Mouse (Mus musculus) neural tube, embryonic 10.5 days (tissue): ENCODE measurements around the gene Kmo.

Source experiments
- DNase-seq: peaks from one replicate; pipeline ENCODE4 v3.0.0-alpha.2; 2017; ENCODE audit warnings: low spot score; ENCODE audit errors: extremely low spot score

The Kmo gene

GRCm38 (mm10) chr1:175619814-175620431 is at the start of gene Kmo:
TSS of gene Kmo (plus strand) at chr1:175620381.
- DNase-seq, result no peak

GRCm38 (mm10) chr1:175574129-175574528 is 46.1 kb upstream of the Kmo start:
- no peak for DNase-seq

DNA sequence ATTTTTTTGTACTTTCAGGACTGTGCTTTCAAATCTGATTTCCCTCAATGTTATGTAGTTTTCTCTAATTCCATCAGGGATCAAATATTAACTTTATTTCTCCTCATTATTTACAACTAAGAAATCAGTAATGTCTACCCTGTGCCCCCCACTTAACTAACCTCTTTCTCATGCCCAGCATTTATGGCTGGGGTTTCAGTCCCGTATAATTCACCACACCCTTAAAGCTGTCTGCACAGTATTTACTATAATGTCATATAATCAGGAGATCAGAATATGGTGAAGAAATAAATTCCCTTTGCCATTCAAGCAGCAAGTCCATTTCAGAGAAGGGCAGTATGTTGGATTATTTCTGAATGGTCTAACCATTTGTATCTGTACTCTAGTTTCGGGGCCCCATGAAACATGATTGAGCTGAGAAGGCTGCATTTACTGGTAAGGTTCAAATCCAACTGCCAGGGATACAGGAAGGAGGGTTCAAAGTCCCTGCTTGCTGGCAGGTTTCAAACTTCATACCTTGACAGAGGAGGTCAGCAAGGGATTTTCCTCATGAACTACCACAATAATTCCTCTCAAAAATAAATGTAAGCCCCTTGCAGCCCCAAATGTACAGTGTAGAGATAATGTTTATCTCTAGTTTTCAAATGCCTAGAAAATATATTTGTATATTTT is 41.6 kb upstream of the Kmo start:
- no peak for DNase-seq

GRCm38 (mm10) chr1:175579598-175580235 is 40.5 kb upstream of the Kmo start:
- DNase-seq, result no peak

GRCm38 (mm10) chr1:175580346-175580745 is 39.8 kb upstream of the Kmo start:
- DNase-seq, result no peak

- DNase-seq, result no peak
Measured at GRCm38 (mm10) chr1:175582799-175583198, 37.4 kb upstream of the Kmo start.

DNA sequence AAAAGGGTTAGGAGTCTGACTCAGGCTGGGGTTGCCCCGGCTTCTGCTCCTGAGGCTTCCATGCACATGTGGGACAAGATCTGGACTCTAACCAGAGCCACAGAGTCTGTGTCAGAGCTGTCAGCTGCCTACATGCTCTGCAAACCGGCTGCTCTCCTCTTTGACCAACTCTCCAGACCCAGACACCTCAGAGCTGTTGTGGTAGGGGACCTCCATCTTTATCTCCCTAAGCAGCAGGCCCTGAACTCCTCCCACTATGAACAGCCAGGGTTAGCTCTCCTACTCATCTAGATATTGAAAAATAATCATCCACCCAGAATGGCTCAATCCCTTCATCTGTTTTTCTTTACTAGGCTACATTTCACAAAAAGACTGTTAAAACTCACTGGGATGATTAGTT is 34.9 kb upstream of the Kmo start:
- no peak for DNase-seq

DNA sequence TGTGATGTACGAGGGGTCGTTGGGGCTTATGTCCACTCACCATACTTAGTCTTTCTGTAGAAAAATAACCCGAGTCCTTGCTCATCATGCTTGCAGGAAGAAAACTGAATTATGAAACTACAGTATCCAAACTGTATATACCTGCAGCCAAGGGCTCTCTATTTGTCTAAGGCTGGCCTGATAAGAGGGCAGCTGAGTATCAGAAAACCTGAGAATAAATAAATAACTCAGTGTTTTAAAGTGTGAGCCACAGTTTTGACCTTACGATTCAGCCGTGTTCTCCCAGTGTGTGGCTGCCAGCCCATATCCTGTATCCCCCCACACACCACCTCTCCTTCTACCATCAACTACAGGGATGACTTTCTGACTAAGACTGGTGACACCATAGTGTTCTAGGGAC is 33.5 kb upstream of the Kmo start:
- DNase-seq, result no peak

- DNase-seq, result no peak
Measured at GRCm38 (mm10) chr1:175592832-175593231, 27.3 kb upstream of the Kmo start.

GRCm38 (mm10) chr1:175602231-175602630 is 17.9 kb upstream of the Kmo start:
- DNase-seq, result no peak

DNA sequence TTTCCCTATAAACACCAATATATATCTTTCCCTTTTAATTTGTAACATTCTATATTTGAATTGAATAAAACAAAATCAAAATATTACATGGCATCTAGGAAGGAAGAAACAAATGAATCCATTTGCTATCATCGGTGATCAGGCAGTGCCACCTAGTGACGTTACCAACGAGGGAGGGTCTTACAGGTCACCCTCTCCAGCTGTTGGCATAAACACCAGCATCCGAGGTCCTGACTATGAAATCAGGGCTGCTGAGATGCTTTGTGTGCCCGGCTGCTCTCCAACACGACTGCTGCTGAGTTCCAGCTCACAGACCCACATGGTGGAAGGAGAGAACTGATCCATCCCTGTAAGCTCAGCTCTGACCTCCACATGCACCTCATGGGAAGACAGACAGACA is 16.8 kb upstream of the Kmo start:
- peak; percentile 17 for DNase-seq

GRCm38 (mm10) chr1:175607308-175607707 is 12.9 kb upstream of the Kmo start:
- DNase-seq, result no peak

GRCm38 (mm10) chr1:175607838-175608585 is 12.2 kb upstream of the Kmo start:
- DNase-seq, result no peak

GRCm38 (mm10) chr1:175608708-175609107 is 11.5 kb upstream of the Kmo start:
- DNase-seq, result no peak

DNA sequence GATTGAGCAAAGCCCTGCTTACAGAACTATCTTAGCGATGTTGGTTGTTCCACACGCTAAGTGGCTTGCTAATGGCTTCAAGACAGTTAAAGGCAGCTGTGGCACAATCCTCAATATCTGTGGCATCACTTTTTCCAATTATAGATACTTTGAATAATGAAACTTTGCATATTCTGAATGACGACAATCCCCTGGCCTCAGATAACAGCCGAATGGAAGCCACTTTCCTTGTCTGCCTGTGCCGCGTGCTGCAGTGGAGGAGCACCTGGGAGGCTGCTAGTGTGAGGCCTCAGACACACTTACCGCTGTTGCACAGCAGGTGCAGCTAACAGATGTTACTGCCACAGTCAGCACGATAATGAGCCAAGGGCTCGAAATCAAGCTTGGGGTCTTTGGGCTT is 5.2 kb upstream of the Kmo start:
- DNase-seq, result no peak

GRCm38 (mm10) chr1:175623656-175624055 is 3.5 kb downstream of the Kmo start:
- no peak for DNase-seq

DNA sequence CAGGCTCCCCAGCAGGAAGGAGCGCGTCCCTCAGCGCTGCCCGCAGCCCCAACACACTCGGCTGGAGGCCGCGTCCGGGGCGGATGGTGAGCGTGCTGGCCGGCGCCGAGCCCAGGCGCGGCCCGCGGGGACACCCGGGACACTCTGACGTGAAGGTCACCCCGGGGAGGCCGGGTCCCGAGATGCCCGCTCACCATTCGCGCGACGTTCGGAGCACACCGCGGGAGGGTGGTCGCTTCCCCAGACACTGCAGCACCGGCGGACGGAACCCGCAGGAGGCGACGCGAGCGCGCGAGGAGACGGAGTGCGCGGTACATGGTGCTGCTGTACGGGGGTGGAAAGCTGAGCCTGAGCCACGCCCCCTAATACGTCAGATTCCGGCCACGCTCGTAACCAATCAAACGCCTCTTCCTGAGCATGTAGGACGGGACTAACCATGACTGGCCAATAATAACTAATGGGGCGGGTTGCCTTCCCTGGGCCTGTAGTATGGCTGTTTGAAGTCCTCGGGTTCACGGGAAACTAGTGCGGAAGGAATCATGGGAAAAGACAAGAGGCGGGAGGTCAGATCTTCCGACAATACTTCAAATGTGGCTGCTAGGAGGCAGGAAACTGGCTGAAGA is 5.2 kb downstream of the Kmo start, which contains the start of gene Fh1:
Fh1 (minus strand) TSS at position 379 of the 623 bp plus-strand sequence.
- peak; percentile 94 for DNase-seq

GRCm38 (mm10) chr1:175625990-175626692 is 6.0 kb downstream of the Kmo start:
- no peak for DNase-seq

- no peak for DNase-seq
Measured at GRCm38 (mm10) chr1:175629248-175629647, 9.1 kb downstream of the Kmo start.

DNA sequence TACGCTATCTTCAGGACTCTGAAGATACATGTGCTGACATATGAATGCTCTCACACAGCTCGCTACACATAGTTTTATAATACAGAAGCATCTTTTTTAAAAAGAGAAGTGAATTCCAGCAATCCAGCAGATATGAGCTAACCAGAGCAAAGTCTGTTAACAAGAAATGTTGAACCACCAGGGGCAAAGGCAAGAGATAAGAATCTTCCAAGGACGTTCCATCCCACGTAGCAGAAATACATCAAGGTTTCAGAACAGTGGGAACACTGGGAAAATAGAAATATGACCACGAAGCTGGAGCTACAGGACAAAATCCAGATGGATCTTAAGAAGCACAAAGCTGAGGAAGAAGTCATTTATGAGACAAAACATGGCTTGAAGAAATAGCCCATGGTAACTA is 10.2 kb downstream of the Kmo start:
- DNase-seq, result no peak

GRCm38 (mm10) chr1:175631080-175631479 is 10.9 kb downstream of the Kmo start:
- DNase-seq, result no peak
